8 mouse cellular contexts compared by ENCODE assay signal in the genomic region with DNA sequence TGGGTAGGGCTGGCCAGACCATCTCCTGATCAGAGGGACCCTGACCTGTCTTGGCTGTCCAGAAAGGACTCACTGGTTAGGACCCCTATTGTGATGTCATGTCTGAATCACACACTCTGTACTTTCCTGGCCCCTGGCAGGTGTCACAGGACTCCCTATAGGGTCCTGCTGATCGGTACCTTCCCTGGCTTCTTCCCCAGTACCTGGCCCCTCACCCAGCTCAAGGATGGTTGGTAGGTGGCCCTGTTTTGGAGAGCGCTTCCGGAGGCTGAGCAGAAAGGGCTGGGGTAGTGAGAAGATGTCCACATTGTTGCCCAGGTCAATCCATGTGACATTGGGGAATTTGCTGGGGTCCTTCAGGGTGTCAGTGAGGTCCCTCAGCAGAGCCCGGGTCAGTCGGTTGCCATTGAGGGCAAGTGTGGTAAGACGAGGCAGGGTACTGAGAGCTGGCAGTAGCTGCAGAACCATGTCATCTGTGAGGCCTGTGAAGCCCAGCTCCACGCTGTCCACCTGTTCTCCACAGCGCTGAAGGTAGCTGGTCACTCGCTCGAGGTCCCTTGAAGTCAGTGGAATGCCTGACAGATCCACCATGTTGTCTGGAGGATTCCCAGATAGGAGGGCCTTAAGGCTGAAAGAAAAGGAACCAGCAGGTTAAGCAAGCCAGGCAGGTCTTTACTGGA. TPM values are rescaled to one million over a fixed set of nuclear protein-coding genes. Genes with fewer than 3 reads are reported as not detected.
DNase-seq lines count a peak whose midpoint lies in the region; ATAC-seq and TF ChIP-seq lines count a peak whose summit lies in the region.

No protein-coding gene starts in this region.

- H3K4me3 ChIP-seq in heart, embryonic 15.5 days = no peak overlapping the region; the same call in 1 of the 2 replicates
- H3K4me3 ChIP-seq in embryonic facial prominence, embryonic 11.5 days (ENCODE audit: low read depth, low read length) = no peak overlapping the region
- H3K4me3 ChIP-seq in intestine, postnatal 0 days (ENCODE audit: low read depth, low read length) = no peak overlapping the region
- H3K4me3 ChIP-seq in neural tube, embryonic 12.5 days = peak overlapping the region; percentile 13; the same call in 1 of the 2 replicates
- no peak overlapping the region for H3K4me3 ChIP-seq in gastrocnemius, adult 2 months

- H3K4me1 ChIP-seq in heart, embryonic 15.5 days (replicated peaks) = peaks cover 38% of the 10 kb centered on the region
- no peaks in the 10 kb centered on the region; the same call in 1 of the 2 replicates for H3K4me1 ChIP-seq in embryonic facial prominence, embryonic 11.5 days (ENCODE audit: control insufficient read depth, insufficient read depth, low read length)
- H3K4me1 ChIP-seq in intestine, postnatal 0 days (replicated peaks; ENCODE audit: control insufficient read depth, insufficient read depth, low read length) = peaks cover 3% of the 10 kb centered on the region; the same call in 1 of the 2 replicates
- H3K4me1 ChIP-seq in neural tube, embryonic 12.5 days = peaks cover 28% of the 10 kb centered on the region

- no peak for ATAC-seq in heart, embryonic 15.5 days (replicated peaks; ENCODE audit: insufficient number of reproducible peaks, insufficient read depth, low FRiP score, low read depth)
- ATAC-seq in embryonic facial prominence, embryonic 11.5 days (replicated peaks; ENCODE audit: insufficient number of reproducible peaks, low FRiP score, low TSS enrichment, low read depth) = no peak
- ATAC-seq in intestine, postnatal 0 days = no peak
- ATAC-seq in neural tube, embryonic 12.5 days (ENCODE audit: low FRiP score, low read depth) = no peak

- TF ChIP-seq CTCF in intestine, postnatal 0 days (IDR thresholded peaks at IDR 0.05; ENCODE audit: low read depth) = no peak
- TF ChIP-seq CTCF in gastrocnemius, adult 2 months (IDR thresholded peaks at IDR 0.05) = no peak

- H3K9ac ChIP-seq in heart, embryonic 15.5 days = no peak overlapping the region
- H3K9ac ChIP-seq in embryonic facial prominence, embryonic 11.5 days (replicated peaks; ENCODE audit: low read length) = peak overlapping the region; percentile 22
- H3K9ac ChIP-seq in intestine, postnatal 0 days (ENCODE audit: low read depth, low read length) = 0 out of 2 replicates have a peak overlapping the region, but pooled peaks have one; percentile 11
- H3K9ac ChIP-seq in neural tube, embryonic 12.5 days = peak overlapping the region; percentile 81; the same call in 1 of the 2 replicates

- H3K27ac ChIP-seq in heart, embryonic 15.5 days = peak overlapping the region; percentile 8; the same call in 1 of the 2 replicates
- H3K27ac ChIP-seq in embryonic facial prominence, embryonic 11.5 days (replicated peaks; ENCODE audit: low read depth, low read length) = no peak overlapping the region
- H3K27ac ChIP-seq in intestine, postnatal 0 days (ENCODE audit: low read depth, low read length) = peak overlapping the region; percentile 50
- H3K27ac ChIP-seq in neural tube, embryonic 12.5 days = no peak overlapping the region
- H3K27ac ChIP-seq in gastrocnemius, adult 2 months = no peak overlapping the region

- no peaks in the 10 kb centered on the region for H3K27me3 ChIP-seq in heart, embryonic 15.5 days
- H3K27me3 ChIP-seq in embryonic facial prominence, embryonic 11.5 days (ENCODE audit: control insufficient read depth, insufficient read depth, low read length) = no peaks in the 10 kb centered on the region
- no peaks in the 10 kb centered on the region for H3K27me3 ChIP-seq in intestine, postnatal 0 days (replicated peaks; ENCODE audit: control insufficient read depth, insufficient read depth, low read length)
- no peaks in the 10 kb centered on the region for H3K27me3 ChIP-seq in neural tube, embryonic 12.5 days (replicated peaks)

- 48% methylated on average over 10 of the region's 10 CpGs for WGBS in heart, embryonic 15.5 days
- whole genome bisulfite sequencing in embryonic facial prominence, embryonic 11.5 days = 44% methylated on average over 10 of the region's 10 CpGs
- 49% methylated on average over 10 of the region's 10 CpGs for WGBS in intestine, postnatal 0 days
- 34% methylated on average over 10 of the region's 10 CpGs for WGBS in neural tube, embryonic 12.5 days

- H3K9me3 ChIP-seq in heart, embryonic 15.5 days (replicated peaks) = no peaks in the 10 kb centered on the region
- H3K9me3 ChIP-seq in embryonic facial prominence, embryonic 11.5 days (replicated peaks; ENCODE audit: control insufficient read depth, low read length) = no peaks in the 10 kb centered on the region
- H3K9me3 ChIP-seq in intestine, postnatal 0 days (ENCODE audit: control insufficient read depth) = no peaks in the 10 kb centered on the region
- H3K9me3 ChIP-seq in neural tube, embryonic 12.5 days = no peaks in the 10 kb centered on the region

- intact Hi-C loops in gastrocnemius, adult 2 months (cut with DNase I) = no loop called here

- H3K36me3 ChIP-seq in heart, embryonic 15.5 days = peaks cover 44% of the 10 kb centered on the region
- peaks cover 12% of the 10 kb centered on the region for H3K36me3 ChIP-seq in embryonic facial prominence, embryonic 11.5 days (replicated peaks; ENCODE audit: control insufficient read depth, insufficient read depth, low read depth, low read length)
- H3K36me3 ChIP-seq in intestine, postnatal 0 days (ENCODE audit: control insufficient read depth, insufficient read depth) = peaks cover 50% of the 10 kb centered on the region
- peaks cover 62% of the 10 kb centered on the region for H3K36me3 ChIP-seq in neural tube, embryonic 12.5 days

- 0 out of 2 replicates have a peak overlapping the region, but pooled peaks have one; percentile 8 for H3K4me2 ChIP-seq in heart, embryonic 15.5 days
- H3K4me2 ChIP-seq in embryonic facial prominence, embryonic 11.5 days (ENCODE audit: low read depth, low read length) = peak overlapping the region; percentile 19; the same call in 1 of the 2 replicates
- H3K4me2 ChIP-seq in intestine, postnatal 0 days (replicated peaks; ENCODE audit: low read depth) = peak overlapping the region; percentile 13; the same call in 1 of the 2 replicates
- H3K4me2 ChIP-seq in neural tube, embryonic 12.5 days (replicated peaks) = peak overlapping the region; percentile 89

- DNase-seq in heart, adult 18-20 months = no peak
- DNase-seq in embryonic facial prominence, embryonic 11.5 days (ENCODE audit: low spot score) = no peak
- no peak for DNase-seq in right cerebral cortex, postnatal 25 days
- no peak for DNase-seq in cerebellum, adult 11 months
- no peak for DNase-seq in gastrocnemius, adult 2 months

RNA-seq across cellular contexts. Expression of gene Trpv2, which starts 31.5 kb away (rescaled TPM):
- 4.2 and 6.4 TPM in 2 replicates for polyA plus RNA-seq in heart, embryonic 15.5 days (2015; fragmentation: Nextera tagmentation; extraction: Ambion mirVana)
- total RNA-seq in heart, adult 18-20 months (2021) = 1 to 10 TPM; 3.0 TPM
- 4.2 and 5.2 TPM in 2 replicates for polyA plus RNA-seq in embryonic facial prominence, embryonic 11.5 days (2014; fragmentation: Nextera tagmentation; extraction: Ambion mirVana)
- 6.0 and 6.3 TPM in 2 replicates for polyA plus RNA-seq in intestine, postnatal 0 days (2015; fragmentation: Nextera tagmentation; extraction: Ambion mirVana)
- polyA plus RNA-seq in neural tube, embryonic 12.5 days (2016; fragmentation: Nextera tagmentation; extraction: Ambion mirVana) = 16.0 and 18.0 TPM in 2 replicates
- total RNA-seq in gastrocnemius, adult 2 months (2021) = 1 to 10 TPM in 1 of 2 experiments, under 1 TPM in 1; 0.89 to 1.1 TPM

RNA-seq across cellular contexts. Expression of gene Lrrc75a, which starts 42.6 kb away (rescaled TPM):
- polyA plus RNA-seq in heart, embryonic 15.5 days (2015; fragmentation: Nextera tagmentation; extraction: Ambion mirVana) = 14.6 and 18.5 TPM in 2 replicates
- total RNA-seq in heart, adult 18-20 months (2021) = 1 to 10 TPM; 3.2 to 4.3 TPM
- 14.2 and 16.8 TPM in 2 replicates for polyA plus RNA-seq in embryonic facial prominence, embryonic 11.5 days (2014; fragmentation: Nextera tagmentation; extraction: Ambion mirVana)
- polyA plus RNA-seq in intestine, postnatal 0 days (2015; fragmentation: Nextera tagmentation; extraction: Ambion mirVana) = 31.9 and 32.3 TPM in 2 replicates
- 14.2 and 15.9 TPM in 2 replicates for polyA plus RNA-seq in neural tube, embryonic 12.5 days (2016; fragmentation: Nextera tagmentation; extraction: Ambion mirVana)
- total RNA-seq in gastrocnemius, adult 2 months (2021) = 1 to 10 TPM; 3.2 to 5.6 TPM

RNA-seq across cellular contexts. Expression of gene Mmgt2, which starts 42.7 kb away (rescaled TPM):
- 44.7 and 49.1 TPM in 2 replicates for polyA plus RNA-seq in heart, embryonic 15.5 days (2015; fragmentation: Nextera tagmentation; extraction: Ambion mirVana)
- total RNA-seq in heart, adult 18-20 months (2021) = 1 to 10 TPM; 5.4 to 7.1 TPM
- polyA plus RNA-seq in embryonic facial prominence, embryonic 11.5 days (2014; fragmentation: Nextera tagmentation; extraction: Ambion mirVana) = 44.4 and 49.9 TPM in 2 replicates
- 62.2 and 67.7 TPM in 2 replicates for polyA plus RNA-seq in intestine, postnatal 0 days (2015; fragmentation: Nextera tagmentation; extraction: Ambion mirVana)
- polyA plus RNA-seq in neural tube, embryonic 12.5 days (2016; fragmentation: Nextera tagmentation; extraction: Ambion mirVana) = 30.8 and 34.7 TPM in 2 replicates
- total RNA-seq in gastrocnemius, adult 2 months (2021) = 1 to 10 TPM; 2.9 to 3.5 TPM

RNA-seq across cellular contexts. Expression of gene Ubb, which starts 54.8 kb away (rescaled TPM):
- 2,445 and 2,567 TPM in 2 replicates for polyA plus RNA-seq in heart, embryonic 15.5 days (2015; fragmentation: Nextera tagmentation; extraction: Ambion mirVana)
- total RNA-seq in heart, adult 18-20 months (2021) = 100 to 1,000 TPM; 599 to 655 TPM
- polyA plus RNA-seq in embryonic facial prominence, embryonic 11.5 days (2014; fragmentation: Nextera tagmentation; extraction: Ambion mirVana) = 3,780 and 3,916 TPM in 2 replicates
- polyA plus RNA-seq in intestine, postnatal 0 days (2015; fragmentation: Nextera tagmentation; extraction: Ambion mirVana) = 2,405 and 2,440 TPM in 2 replicates
- 3,967 and 4,014 TPM in 2 replicates for polyA plus RNA-seq in neural tube, embryonic 12.5 days (2016; fragmentation: Nextera tagmentation; extraction: Ambion mirVana)
- 100 to 1,000 TPM; 776 to 989 TPM for total RNA-seq in gastrocnemius, adult 2 months (2021)

Comparison
In these comparisons a context has a peak if more than half of its experiments do, and no peak if none do; other contexts are left out.
1. H3K27ac ChIP-seq: peak in heart, embryonic 15.5 days (single experiment) and intestine, postnatal 0 days (single experiment); none in embryonic facial prominence, embryonic 11.5 days (single experiment), neural tube, embryonic 12.5 days (single experiment) and gastrocnemius, adult 2 months (single experiment).
2. H3K4me2 ChIP-seq: peak in every context shown above with its lines; median percentile 89 in neural tube, embryonic 12.5 days; 19 in embryonic facial prominence, embryonic 11.5 days; 13 in intestine, postnatal 0 days; 8 in heart, embryonic 15.5 days.